Mouse (Mus musculus) C2C12 (cell line): ENCODE data around the gene Evi5l. TPM values are rescaled to one million over a fixed set of nuclear protein-coding genes. Genes with fewer than 3 reads are reported as not detected.

Experiments used
- H3K27me3 ChIP-seq: one replicate; pipeline ENCODE4 v1.6.1; 2011; ENCODE audit not compliant: control insufficient read depth, insufficient read depth, insufficient read length
- H3K36me3 ChIP-seq: one replicate; pipeline ENCODE4 v1.6.1; 2011; ENCODE audit not compliant: control insufficient read depth, insufficient read depth
- H3K4me3 ChIP-seq: one replicate; pipeline ENCODE4 v1.5.1; 2011; ENCODE audit warnings: mild to moderate bottlenecking, control low read depth; ENCODE audit not compliant: poor library complexity, insufficient read depth, severe bottlenecking
- H3K79me2 ChIP-seq: one replicate; pipeline ENCODE4 v1.6.1; 2011; ENCODE audit not compliant: control insufficient read depth, insufficient read depth
- H3K79me3 ChIP-seq: one replicate; pipeline ENCODE4 v1.6.1; 2011; ENCODE audit warnings: low read depth, control low read depth
- H3ac ChIP-seq: one replicate; pipeline ENCODE3; 2011; ENCODE audit warnings: low read depth; ENCODE audit not compliant: control insufficient read depth, insufficient read length
- CEBPB ChIP-seq: IDR thresholded peaks from one replicate; pipeline ENCODE4 v1.6.1; 2011; ENCODE audit warnings: low read depth, mild to moderate bottlenecking, control low read depth, moderate library complexity
- CTCF ChIP-seq: IDR thresholded peaks from one replicate; pipeline ENCODE4 v1.5.1; 2011; ENCODE audit not compliant: control insufficient read depth, insufficient read depth, insufficient read length
- FOSL1 ChIP-seq: IDR thresholded peaks from one replicate; pipeline ENCODE4 v1.8.0; 2011; ENCODE audit warnings: mild to moderate bottlenecking, low read length; ENCODE audit not compliant: poor library complexity, insufficient read depth, severe bottlenecking
- MAX ChIP-seq: IDR thresholded peaks from one replicate; pipeline ENCODE4 v1.6.1; 2011; ENCODE audit warnings: mild to moderate bottlenecking, control low read depth
- MYOD1 ChIP-seq: IDR thresholded peaks from one replicate; pipeline ENCODE4 v1.6.1; 2011; ENCODE audit warnings: low read depth; ENCODE audit not compliant: control insufficient read depth, insufficient read length
- MYOG ChIP-seq: IDR thresholded peaks from one replicate; pipeline ENCODE4 v1.6.1; 2011; ENCODE audit not compliant: control insufficient read depth, insufficient read length; ENCODE audit errors: extremely low read depth
- USF1 ChIP-seq: IDR thresholded peaks from one replicate; pipeline ENCODE4 v1.6.1; 2011; ENCODE audit warnings: low read depth, mild to moderate bottlenecking, control low read depth, moderate library complexity
- polyA plus RNA-seq: library from polyadenylated mRNA; unstranded; fragments of >200 nt; fragmentation: generic; extraction: Trizol; gene quantifications from one replicate; pipeline ENCODE4 v1.2.1, GENCODE M21; 2012; ENCODE audit warnings: missing spikeins

The Evi5l gene
- polyA plus RNA-seq, 1 experiment = 11.6 TPM

GRCm38 (mm10) chr8:4226323-4226722 is 60.0 kb downstream of the Evi5l start:
- H3K79me2 ChIP-seq = no peaks in the 10 kb centered on the region
- no peak overlapping the region for H3K4me3 ChIP-seq
- no peaks in the 10 kb centered on the region for H3K27me3 ChIP-seq
- no peaks in the 10 kb centered on the region for H3K79me3 ChIP-seq
- TF ChIP-seq CTCF (no peak), MYOG (no peak), CEBPB (no peak), MYOD1 (no peak), FOSL1 (no peak), USF1 (no peak), MAX (no peak)
- no peak overlapping the region for H3ac ChIP-seq
- H3K36me3 ChIP-seq = no peaks in the 10 kb centered on the region

GRCm38 (mm10) chr8:4226739-4227347 is 60.5 kb downstream of the Evi5l start, which contains the start of gene Lrrc8e:
Gene Lrrc8e, plus strand, starts transcription at chr8:4226827.
- no peaks in the 10 kb centered on the region for H3K27me3 ChIP-seq
- H3K79me3 ChIP-seq = no peaks in the 10 kb centered on the region
- peak within 1 kb of the TSS; percentile 94 for H3ac ChIP-seq
- TF ChIP-seq CTCF (no peak), MAX (no peak), FOSL1 (no peak), MYOG (no peak), USF1 (no peak), MYOD1 (no peak), CEBPB (no peak)
- peak within 1 kb of the TSS; percentile 29 for H3K4me3 ChIP-seq
- H3K79me2 ChIP-seq = no peaks in the 10 kb centered on the region
- H3K36me3 ChIP-seq = no peaks in the 10 kb centered on the region

DNA sequence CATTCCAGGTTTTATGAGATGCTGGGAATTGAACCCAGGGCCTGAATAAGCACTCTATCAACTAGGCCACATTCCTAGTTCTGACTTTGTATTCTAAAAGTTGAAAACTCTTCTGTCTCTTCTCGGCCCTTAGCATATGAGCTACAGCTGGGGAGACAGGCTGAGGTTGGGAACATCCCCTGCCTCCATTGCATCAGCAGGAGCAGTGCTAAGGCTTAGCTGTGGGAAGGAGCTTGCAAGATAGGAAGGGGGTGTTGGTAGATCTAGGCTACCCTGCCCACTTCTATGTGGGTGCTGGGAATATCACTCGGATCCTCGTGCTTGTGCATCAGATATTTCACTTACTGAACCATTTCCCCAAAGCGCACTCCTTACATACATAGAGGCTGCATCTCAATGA is 61.6 kb downstream of the Evi5l start:
- TF ChIP-seq MYOG (no peak), FOSL1 (no peak), CTCF (no peak), USF1 (no peak), MAX (no peak), MYOD1 (no peak), CEBPB (no peak)
- H3K4me3 ChIP-seq = no peak overlapping the region

GRCm38 (mm10) chr8:4229784-4230183 is 63.4 kb downstream of the Evi5l start:
- H3K36me3 ChIP-seq = no peaks in the 10 kb centered on the region
- H3K4me3 ChIP-seq = no peak overlapping the region
- no peak overlapping the region for H3ac ChIP-seq
- no peaks in the 10 kb centered on the region for H3K79me2 ChIP-seq
- no peaks in the 10 kb centered on the region for H3K27me3 ChIP-seq
- TF ChIP-seq FOSL1 (no peak), CEBPB (no peak), MYOG (no peak), USF1 (no peak), MAX (no peak)
- no peaks in the 10 kb centered on the region for H3K79me3 ChIP-seq

More for the DNA sequence above, 61.6 kb downstream of the Evi5l start:
- Histone ChIP-seq H3K79me3 (no peaks in the 10 kb centered on the region), H3ac (no peak overlapping the region), H3K27me3 (no peaks in the 10 kb centered on the region), H3K36me3 (no peaks in the 10 kb centered on the region), H3K79me2 (no peaks in the 10 kb centered on the region)

GRCm38 (mm10) chr8:4230612-4231351 is 64.4 kb downstream of the Evi5l start:
- H3K4me3 ChIP-seq = no peak overlapping the region
- H3K79me3 ChIP-seq = no peaks in the 10 kb centered on the region
- H3K79me2 ChIP-seq = no peaks in the 10 kb centered on the region
- H3K36me3 ChIP-seq = no peaks in the 10 kb centered on the region
- no peak for TF ChIP-seq CEBPB
- TF ChIP-seq MYOD1 = no peak
- TF ChIP-seq FOSL1 = no peak
- no peak for TF ChIP-seq CTCF
- no peak for TF ChIP-seq USF1
- TF ChIP-seq MAX = no peak
- TF ChIP-seq MYOG = no peak
- no peaks in the 10 kb centered on the region for H3K27me3 ChIP-seq
- H3ac ChIP-seq = no peak overlapping the region
